Comparison of ENCODE assay signal across 20 mouse cellular contexts in the genomic region with DNA sequence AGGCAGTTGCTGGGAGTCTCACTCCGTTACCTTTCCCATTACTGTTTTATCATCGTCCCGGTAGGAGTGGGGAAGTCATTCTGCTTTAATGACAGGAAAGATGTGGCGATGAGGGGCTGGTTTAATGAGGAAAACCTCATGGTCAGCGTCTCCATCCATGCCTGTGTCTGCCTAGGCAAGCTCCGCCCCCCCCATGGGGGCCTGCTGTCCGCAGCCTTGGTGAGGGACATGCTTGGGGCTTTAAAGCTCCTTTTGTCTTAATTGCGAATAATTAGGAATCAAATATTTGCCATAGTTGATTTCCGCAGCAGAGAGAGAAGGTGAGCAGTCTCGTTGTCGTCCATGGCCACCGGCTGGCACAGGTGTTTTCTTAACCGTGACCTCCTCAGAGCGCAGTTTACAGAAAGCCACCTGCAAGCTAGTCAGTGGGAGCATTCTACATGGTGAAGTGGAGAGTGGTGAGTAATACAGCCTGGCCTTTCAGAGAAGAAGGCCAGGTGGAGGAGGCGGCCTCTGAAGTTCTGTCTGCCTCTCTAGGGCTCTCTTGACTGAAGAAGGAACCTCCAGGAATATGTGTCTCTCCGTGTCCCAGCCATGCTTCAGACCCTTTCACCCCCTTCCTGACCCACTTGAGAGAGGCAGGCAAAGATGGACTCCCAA.
DNase-seq lines count a peak whose midpoint lies in the region; ATAC-seq and TF ChIP-seq lines count a peak whose summit lies in the region.
"Had no signal": no experiment of that assay in that cellular context is flagged by ENCODE, and none has a peak within 500 bp of the region (broad histone marks: within the 10 kb centered on the region; RNA-seq: fewer than 3 reads in every experiment).

No protein-coding gene starts in this region.

- H3K4me3 ChIP-seq in hindbrain, embryonic 15.5 days: no peak overlapping the region
- no peak overlapping the region for H3K4me3 ChIP-seq in hindbrain, embryonic 12.5 days
- no peak overlapping the region for H3K4me3 ChIP-seq in lung, embryonic 16.5 days (ENCODE audit: low read length)
- no peak overlapping the region for H3K4me3 ChIP-seq in embryonic facial prominence, embryonic 13.5 days
- H3K4me3 ChIP-seq in stomach, postnatal 0 days (ENCODE audit: low read depth, low read length): no peak overlapping the region
- H3K4me3 ChIP-seq: forebrain, embryonic 15.5 days; heart, embryonic 12.5 days; left cerebral cortex, adult 2 months; liver, embryonic 15.5 days; midbrain, embryonic 15.5 days; stomach, embryonic 15.5 days had no signal

- H3K9ac ChIP-seq in hindbrain, embryonic 15.5 days: no peak overlapping the region
- no peak overlapping the region for H3K9ac ChIP-seq in hindbrain, embryonic 12.5 days
- no peak overlapping the region for H3K9ac ChIP-seq in lung, embryonic 16.5 days (ENCODE audit: low read length)
- H3K9ac ChIP-seq in embryonic facial prominence, embryonic 13.5 days: no peak overlapping the region
- H3K9ac ChIP-seq in stomach, postnatal 0 days (ENCODE audit: low read length): no peak overlapping the region
- H3K9ac ChIP-seq: forebrain, embryonic 15.5 days; heart, embryonic 12.5 days; liver, embryonic 15.5 days; midbrain, embryonic 15.5 days; stomach, embryonic 15.5 days had no signal

- no peak overlapping the region for H3K4me2 ChIP-seq in hindbrain, embryonic 15.5 days
- H3K4me2 ChIP-seq in hindbrain, embryonic 12.5 days (replicated peaks): no peak overlapping the region
- H3K4me2 ChIP-seq in lung, embryonic 16.5 days (ENCODE audit: low read depth, low read length): no peak overlapping the region; the same call in 1 of the 2 replicates
- no peak overlapping the region for H3K4me2 ChIP-seq in embryonic facial prominence, embryonic 13.5 days
- H3K4me2 ChIP-seq in stomach, postnatal 0 days (replicated peaks; ENCODE audit: low read depth): no peak overlapping the region
- H3K4me2 ChIP-seq: forebrain, embryonic 15.5 days; heart, embryonic 12.5 days; liver, embryonic 15.5 days; midbrain, embryonic 15.5 days; stomach, embryonic 15.5 days had no signal

- WGBS in hindbrain, embryonic 15.5 days: 71% methylated on average over 16 of the region's 16 CpGs
- WGBS in hindbrain, embryonic 12.5 days: 77% methylated on average over 16 of the region's 16 CpGs
- WGBS in lung, embryonic 16.5 days: 68% methylated on average over 16 of the region's 16 CpGs
- 80% methylated on average over 16 of the region's 16 CpGs for WGBS in embryonic facial prominence, embryonic 13.5 days
- 69% methylated on average over 16 of the region's 16 CpGs for WGBS in stomach, postnatal 0 days

- DNase-seq in lung, postnatal 36 days: no peak
- no peak for DNase-seq in stomach, postnatal 0 days (ENCODE audit: low spot score)
- DNase-seq: adrenal gland, adult 8-10 months; cerebellum, adult 11-12 months; kidney, adult 18-20 months; left cerebral cortex, postnatal 4 days; liver had no signal

- no peak for TF ChIP-seq EP300 in stomach, postnatal 0 days (optimal IDR thresholded peaks at IDR 0.05)

- 0 out of 2 replicates have a peak, but pooled peaks have one; percentile 27 for ATAC-seq in hindbrain, embryonic 15.5 days (ENCODE audit: low FRiP score, low read depth)
- ATAC-seq in hindbrain, embryonic 12.5 days (ENCODE audit: low FRiP score): no peak
- 0 out of 2 replicates have a peak, but pooled peaks have one; percentile 36 for ATAC-seq in lung, embryonic 16.5 days (ENCODE audit: low read depth)
- no peak for ATAC-seq in embryonic facial prominence, embryonic 13.5 days (ENCODE audit: insufficient number of reproducible peaks, insufficient read depth, low FRiP score, low TSS enrichment, low read depth)
- ATAC-seq in stomach, postnatal 0 days (ENCODE audit: low FRiP score, low TSS enrichment): peak; percentile 31; the same call in 1 of the 2 replicates
- ATAC-seq in monocyte, adult 5-6 weeks (replicated peaks; ENCODE audit: insufficient number of reproducible peaks, low FRiP score, low TSS enrichment, poor library complexity, severe bottlenecking): no peak
- ATAC-seq: forebrain, embryonic 15.5 days; midbrain, embryonic 15.5 days had no signal

- TF ChIP-seq CTCF in stomach, postnatal 0 days (IDR thresholded peaks at IDR 0.05; ENCODE audit: low read depth): no peak

- H3K9me3 ChIP-seq in hindbrain, embryonic 15.5 days: no peaks in the 10 kb centered on the region
- no peaks in the 10 kb centered on the region for H3K9me3 ChIP-seq in hindbrain, embryonic 12.5 days (replicated peaks)
- H3K9me3 ChIP-seq in lung, embryonic 16.5 days (ENCODE audit: control insufficient read depth, low read length): no peaks in the 10 kb centered on the region
- no peaks in the 10 kb centered on the region for H3K9me3 ChIP-seq in embryonic facial prominence, embryonic 13.5 days
- H3K9me3 ChIP-seq in stomach, postnatal 0 days (ENCODE audit: control insufficient read depth, low read length): no peaks in the 10 kb centered on the region
- H3K9me3 ChIP-seq: forebrain, embryonic 15.5 days; liver, embryonic 15.5 days; midbrain, embryonic 15.5 days; stomach, embryonic 15.5 days had no signal

- H3K36me3 ChIP-seq in hindbrain, embryonic 15.5 days: no peaks in the 10 kb centered on the region
- no peaks in the 10 kb centered on the region for H3K36me3 ChIP-seq in hindbrain, embryonic 12.5 days
- H3K36me3 ChIP-seq in lung, embryonic 16.5 days (ENCODE audit: control insufficient read depth, insufficient read depth, low read length): no peaks in the 10 kb centered on the region
- H3K36me3 ChIP-seq in embryonic facial prominence, embryonic 13.5 days: no peaks in the 10 kb centered on the region
- H3K36me3 ChIP-seq in stomach, postnatal 0 days (ENCODE audit: control insufficient read depth, insufficient read depth, low read length): no peaks in the 10 kb centered on the region
- H3K36me3 ChIP-seq: forebrain, embryonic 15.5 days; heart, embryonic 12.5 days; liver, embryonic 15.5 days; midbrain, embryonic 15.5 days; stomach, embryonic 15.5 days had no signal

- H3K27me3 ChIP-seq in hindbrain, embryonic 15.5 days: no peaks in the 10 kb centered on the region
- H3K27me3 ChIP-seq in hindbrain, embryonic 12.5 days: no peaks in the 10 kb centered on the region
- no peaks in the 10 kb centered on the region for H3K27me3 ChIP-seq in lung, embryonic 16.5 days (ENCODE audit: control insufficient read depth, insufficient read depth, low read depth, low read length)
- H3K27me3 ChIP-seq in embryonic facial prominence, embryonic 13.5 days: 0 out of 2 replicates have a peak, but pooled peaks cover 2% of the 10 kb centered on the region
- H3K27me3 ChIP-seq in stomach, postnatal 0 days (ENCODE audit: control insufficient read depth, insufficient read depth, low read length): no peaks in the 10 kb centered on the region
- H3K27me3 ChIP-seq: forebrain, embryonic 15.5 days; heart, embryonic 12.5 days; liver, embryonic 15.5 days; midbrain, embryonic 15.5 days; stomach, embryonic 15.5 days had no signal

- peaks cover 9% of the 10 kb centered on the region; the same call in 1 of the 2 replicates for H3K4me1 ChIP-seq in hindbrain, embryonic 15.5 days (replicated peaks)
- H3K4me1 ChIP-seq in hindbrain, embryonic 12.5 days: peaks cover 5% of the 10 kb centered on the region; the same call in 1 of the 2 replicates
- H3K4me1 ChIP-seq in lung, embryonic 16.5 days (replicated peaks; ENCODE audit: control insufficient read depth, insufficient read depth, low read length): no peaks in the 10 kb centered on the region; the same call in 1 of the 2 replicates
- peaks cover 15% of the 10 kb centered on the region for H3K4me1 ChIP-seq in embryonic facial prominence, embryonic 13.5 days
- no peaks in the 10 kb centered on the region for H3K4me1 ChIP-seq in stomach, postnatal 0 days (replicated peaks; ENCODE audit: control insufficient read depth, insufficient read depth)
- H3K4me1 ChIP-seq: forebrain, embryonic 15.5 days; liver, embryonic 15.5 days; stomach, embryonic 15.5 days had no signal

- H3K27ac ChIP-seq in hindbrain, embryonic 15.5 days (replicated peaks): no peak overlapping the region; the same call in 1 of the 2 replicates
- H3K27ac ChIP-seq in hindbrain, embryonic 12.5 days: no peak overlapping the region; the same call in 1 of the 2 replicates
- H3K27ac ChIP-seq in lung, embryonic 16.5 days (ENCODE audit: low read length): peak overlapping the region; percentile 63
- H3K27ac ChIP-seq in embryonic facial prominence, embryonic 13.5 days: peak overlapping the region; percentile 24; the same call in 1 of the 2 replicates
- H3K27ac ChIP-seq in stomach, postnatal 0 days (replicated peaks): no peak overlapping the region
- H3K27ac ChIP-seq: forebrain, embryonic 15.5 days; kidney, postnatal 0 days; left cerebral cortex, adult 2 months; liver, embryonic 15.5 days; macrophage; midbrain, embryonic 15.5 days; stomach, embryonic 15.5 days had no signal

Comparison
In these comparisons a context has a peak if more than half of its experiments do, and no peak if none do; other contexts are left out.
1. ATAC-seq: peak in hindbrain, embryonic 15.5 days (single experiment), lung, embryonic 16.5 days (single experiment) and stomach, postnatal 0 days (single experiment); none in hindbrain, embryonic 12.5 days (single experiment), embryonic facial prominence, embryonic 13.5 days (single experiment) and monocyte, adult 5-6 weeks (single experiment).
2. H3K27ac ChIP-seq: peak in lung, embryonic 16.5 days (single experiment) and embryonic facial prominence, embryonic 13.5 days (single experiment); none in hindbrain, embryonic 15.5 days (single experiment), hindbrain, embryonic 12.5 days (single experiment) and stomach, postnatal 0 days (single experiment).